Mouse (Mus musculus) intestine, embryonic 16.5 days (tissue): ENCODE results near the gene Hint1. TPM values are rescaled to one million over a fixed set of nuclear protein-coding genes. Genes with fewer than 3 reads are reported as not detected.

ENCODE experiments used
- ATAC-seq: fragments of 200-750 bp; cut with Nextera tagmentation; 2 replicates; pipeline ENCODE4 v1.8.0; 2017; ENCODE audit warnings: moderate TSS enrichment, moderate library complexity
- H3K27ac ChIP-seq: fragments of 300-500 bp; sonication (generic); 2 replicates; pipeline ENCODE4 v1.5.1; 2014; ENCODE audit warnings: mild to moderate bottlenecking, low read length
- H3K27me3 ChIP-seq: fragments of 300-500 bp; sonication (generic); replicated peaks from 2 replicates; pipeline ENCODE4 v1.6.1; 2014; ENCODE audit warnings: low read length, control low read depth, mixed read lengths; ENCODE audit not compliant: control insufficient read depth, insufficient read depth
- H3K36me3 ChIP-seq: fragments of 300-500 bp; sonication (generic); 2 replicates; pipeline ENCODE4 v1.6.1; 2014; ENCODE audit warnings: low read length, control low read depth; ENCODE audit not compliant: control insufficient read depth, insufficient read depth
- H3K4me1 ChIP-seq: fragments of 300-500 bp; sonication (generic); 2 replicates; pipeline ENCODE4 v1.6.1; 2014; ENCODE audit warnings: low read length, control low read depth, mixed read lengths; ENCODE audit not compliant: control insufficient read depth, insufficient read depth
- H3K4me2 ChIP-seq: fragments of 300-500 bp; sonication (generic); 2 replicates; pipeline ENCODE4 v1.6.1; 2014; ENCODE audit warnings: low read depth, low read length, control low read depth
- H3K4me3 ChIP-seq: fragments of 300-500 bp; sonication (generic); 2 replicates; pipeline ENCODE4 v1.5.1; 2014; ENCODE audit warnings: mild to moderate bottlenecking, low read length
- H3K9ac ChIP-seq: fragments of 300-500 bp; sonication (generic); 2 replicates; pipeline ENCODE4 v1.6.1; 2014; ENCODE audit warnings: low read depth, low read length
- H3K9me3 ChIP-seq: fragments of 300-500 bp; sonication (generic); 2 replicates; pipeline ENCODE4 v1.6.1; 2016; ENCODE audit warnings: low read length, control low read depth; ENCODE audit not compliant: control insufficient read depth
- WGBS: fragments of 180-500 bp; shearing (Covaris S2); extraction: QIAGEN DNeasy Blood & Tissue Kit; methylation state at CpG from one replicate; pipeline ENCODE4 v1.1.7; 2014; 5-methylcytosine and 5-hydroxymethylcytosine counted together
- polyA plus RNA-seq: library from polyadenylated mRNA; unstranded; fragments of >200 nt; fragmentation: Nextera tagmentation; extraction: Ambion mirVana; gene quantifications from 2 replicates; pipeline ENCODE4 v1.2.1, GENCODE M21; 2015

The Hint1 gene
- polyA plus RNA-seq: 674 and 732 TPM in 2 replicates

DNA sequence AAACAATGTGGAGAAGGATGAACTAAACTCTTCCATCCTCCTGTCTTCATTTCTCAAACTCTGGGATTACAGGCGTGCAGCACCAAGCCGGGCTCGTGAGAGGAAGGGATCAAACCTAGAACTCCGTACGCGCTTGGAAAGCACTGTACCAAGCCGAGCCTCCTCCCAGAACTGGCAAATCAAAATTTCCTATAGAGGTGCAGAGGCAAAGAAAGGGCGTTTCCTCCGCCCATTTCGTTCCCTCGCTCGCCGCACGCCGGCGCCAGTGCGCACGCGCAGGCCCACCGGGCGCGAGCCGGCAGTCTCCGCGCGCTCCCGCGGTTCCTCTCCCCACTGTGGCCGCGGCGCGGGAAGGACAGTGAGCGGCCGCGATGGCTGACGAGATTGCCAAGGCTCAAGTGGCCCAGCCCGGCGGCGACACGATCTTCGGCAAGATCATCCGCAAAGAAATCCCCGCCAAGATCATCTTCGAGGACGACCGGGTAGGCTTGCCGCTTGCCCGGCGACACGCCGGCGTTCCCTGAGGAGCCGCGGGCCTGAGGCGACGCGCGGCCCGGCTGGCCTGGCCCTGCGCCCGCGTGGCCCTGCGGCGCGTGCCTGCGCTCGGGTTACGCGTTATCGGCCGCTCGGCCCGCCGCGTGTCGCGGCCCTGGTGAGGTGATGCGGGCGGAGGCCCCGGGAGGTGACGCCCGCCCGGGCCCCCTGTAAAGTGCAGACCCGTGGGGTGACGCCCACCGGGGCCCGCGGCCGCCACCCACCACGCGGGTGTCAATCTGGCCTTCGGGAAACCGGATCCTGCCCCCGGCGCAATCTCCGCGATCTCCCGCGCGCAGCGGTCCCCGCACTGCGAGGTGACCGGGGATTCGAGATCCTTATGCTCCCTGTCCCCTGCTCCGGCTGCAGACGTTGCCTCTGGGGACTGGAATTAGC is at the start of gene Hint1:
Gene Hint1, plus strand, starts transcription at position 265 of the 930 bp plus-strand sequence.
- Histone ChIP-seq H3K27me3 (no peaks in the 10 kb centered on the region), H3K4me2 (peak within 1 kb of the TSS; percentile 86), H3K36me3 (no peaks in the 10 kb centered on the region; the same call in 1 of the 2 replicates), H3K4me1 (peaks cover 17% of the 10 kb centered on the region), H3K4me3 (peak within 1 kb of the TSS; percentile 84), H3K9ac (peak within 1 kb of the TSS; percentile 98), H3K9me3 (no peaks in the 10 kb centered on the region), H3K27ac (peak within 1 kb of the TSS; percentile 96)
- ATAC-seq: peak; percentile 84
- 0% methylated on average over 101 of the region's 107 CpGs for WGBS

DNA sequence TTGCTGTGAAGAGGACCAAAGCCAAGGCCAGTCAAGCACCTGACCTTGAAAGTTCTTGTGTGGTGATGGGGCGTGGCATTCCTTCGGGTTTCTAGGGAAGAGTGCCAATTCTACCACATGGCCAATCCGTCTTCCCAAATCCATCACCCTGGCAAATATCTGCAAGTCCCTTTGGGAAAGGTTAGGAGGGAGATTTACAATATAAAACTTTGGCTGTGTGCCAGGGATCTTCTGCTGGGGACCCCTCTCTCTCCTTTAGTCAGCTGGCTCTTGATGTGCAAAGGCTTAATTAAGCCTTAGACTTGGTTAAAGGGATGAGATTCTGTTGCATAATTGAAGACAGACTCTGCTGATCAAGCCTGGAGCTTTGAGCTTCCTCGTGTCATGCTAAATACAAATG is 48.7 kb upstream of the Hint1 start:
- no peaks in the 10 kb centered on the region for H3K4me1 ChIP-seq
- WGBS: 64% methylated on average over 4 of the region's 4 CpGs
- H3K27ac ChIP-seq: no peak overlapping the region
- H3K9ac ChIP-seq: no peak overlapping the region
- H3K36me3 ChIP-seq: no peaks in the 10 kb centered on the region
- no peak overlapping the region for H3K4me3 ChIP-seq
- no peaks in the 10 kb centered on the region for H3K9me3 ChIP-seq
- ATAC-seq: no peak
- no peak overlapping the region for H3K4me2 ChIP-seq
- H3K27me3 ChIP-seq: no peaks in the 10 kb centered on the region

DNA sequence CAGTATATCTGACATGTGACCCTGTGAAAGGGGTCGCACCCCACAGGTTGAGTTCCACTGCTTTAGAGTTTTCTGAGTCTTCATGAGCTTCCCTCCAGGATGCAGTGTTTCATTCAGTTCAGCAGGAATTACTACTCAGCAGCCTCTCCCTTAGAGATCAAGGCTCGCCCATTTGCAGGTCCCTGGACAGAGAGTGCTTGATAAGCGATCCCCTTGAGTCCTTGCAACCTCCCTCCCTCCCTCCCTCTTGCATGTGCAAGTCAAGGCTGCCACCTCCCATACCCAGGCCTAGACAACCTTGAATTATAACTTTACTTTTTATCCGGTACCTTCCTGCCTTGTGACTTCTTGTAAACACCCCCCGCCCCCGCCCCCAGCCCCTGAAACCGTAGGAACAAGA is 46.7 kb upstream of the Hint1 start:
- no peaks in the 10 kb centered on the region for H3K36me3 ChIP-seq
- WGBS: 51% methylated on average over 7 of the region's 7 CpGs
- no peaks in the 10 kb centered on the region for H3K9me3 ChIP-seq
- no peak overlapping the region for H3K4me3 ChIP-seq
- H3K9ac ChIP-seq: no peak overlapping the region
- H3K4me2 ChIP-seq: no peak overlapping the region
- no peaks in the 10 kb centered on the region for H3K27me3 ChIP-seq
- no peak overlapping the region for H3K27ac ChIP-seq
- H3K4me1 ChIP-seq: no peaks in the 10 kb centered on the region
- ATAC-seq: no peak

DNA sequence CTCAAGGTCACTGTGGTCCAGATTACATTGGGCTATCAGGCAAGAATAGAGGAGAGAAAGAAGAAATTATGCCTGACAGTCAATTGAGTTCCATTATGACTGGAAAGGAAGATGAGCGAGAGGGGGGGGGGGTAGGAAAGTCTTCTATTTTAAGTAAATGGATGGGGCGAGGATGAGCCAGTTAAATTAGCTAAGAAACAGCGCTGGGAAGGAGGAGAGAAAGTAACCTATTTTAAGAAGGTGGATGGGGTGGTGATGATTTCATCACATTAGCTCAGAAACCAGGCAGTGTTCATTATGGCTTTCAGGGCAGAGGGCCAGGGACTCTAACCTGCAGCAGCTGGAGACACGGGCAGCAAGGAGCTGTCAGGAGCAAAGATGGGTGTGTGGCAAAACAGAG is 42.7 kb upstream of the Hint1 start:
- H3K27ac ChIP-seq: no peak overlapping the region
- no peaks in the 10 kb centered on the region for H3K9me3 ChIP-seq
- H3K27me3 ChIP-seq: no peaks in the 10 kb centered on the region
- no peak overlapping the region for H3K4me2 ChIP-seq
- 74% methylated on average over 4 of the region's 4 CpGs for WGBS
- no peaks in the 10 kb centered on the region for H3K4me1 ChIP-seq
- no peak overlapping the region for H3K9ac ChIP-seq
- no peak overlapping the region for H3K4me3 ChIP-seq
- no peak for ATAC-seq
- H3K36me3 ChIP-seq: no peaks in the 10 kb centered on the region

DNA sequence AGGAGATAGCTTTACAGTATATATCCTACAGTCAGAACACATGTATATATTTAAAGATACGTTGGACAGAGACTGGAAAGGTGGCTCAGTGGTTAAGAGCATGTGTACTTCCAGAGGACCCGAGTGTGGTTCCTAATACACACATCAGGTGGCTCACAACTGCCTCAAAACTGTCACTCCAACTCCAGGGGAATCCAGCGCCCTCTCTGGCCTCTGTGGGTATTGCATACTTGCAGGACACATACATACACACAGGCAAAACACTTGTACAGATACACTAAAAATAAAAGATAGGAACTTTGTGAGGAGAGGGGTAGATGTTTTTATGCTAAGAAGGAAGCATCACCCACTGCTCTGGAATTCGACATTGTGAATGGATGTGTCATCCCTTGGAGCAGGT is 40.4 kb upstream of the Hint1 start:
- Histone ChIP-seq H3K27ac (no peak overlapping the region), H3K9ac (no peak overlapping the region), H3K4me2 (no peak overlapping the region), H3K27me3 (no peaks in the 10 kb centered on the region), H3K9me3 (no peaks in the 10 kb centered on the region), H3K4me3 (no peak overlapping the region), H3K36me3 (no peaks in the 10 kb centered on the region), H3K4me1 (no peaks in the 10 kb centered on the region)
- WGBS: 83% methylated on average over 4 of the region's 4 CpGs
- ATAC-seq: no peak

DNA sequence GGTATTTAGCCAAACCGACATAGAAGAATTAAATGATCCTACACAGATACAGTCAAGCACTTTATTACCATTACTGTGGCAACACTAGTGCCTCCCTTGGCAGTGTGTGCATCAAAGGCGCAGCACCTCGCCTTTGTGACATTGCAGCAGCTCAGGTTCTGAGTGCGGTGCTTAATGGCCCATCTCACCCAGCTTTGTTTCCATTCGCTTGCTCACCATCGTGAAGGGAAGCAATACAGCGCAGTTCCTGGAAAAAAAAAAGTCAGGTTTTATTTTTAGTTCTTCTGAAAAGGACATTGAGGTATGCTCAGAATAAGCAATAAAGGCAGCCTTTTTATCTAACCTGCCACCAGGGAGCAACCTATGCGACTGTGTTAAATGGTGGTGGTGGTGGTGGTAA is 39.4 kb upstream of the Hint1 start:
- H3K9ac ChIP-seq: no peak overlapping the region
- H3K27ac ChIP-seq: no peak overlapping the region
- no peaks in the 10 kb centered on the region for H3K4me1 ChIP-seq
- no peaks in the 10 kb centered on the region for H3K27me3 ChIP-seq
- no peak for ATAC-seq
- 90% methylated on average over 8 of the region's 8 CpGs for WGBS
- no peak overlapping the region for H3K4me2 ChIP-seq
- H3K9me3 ChIP-seq: no peaks in the 10 kb centered on the region
- H3K4me3 ChIP-seq: no peak overlapping the region
- H3K36me3 ChIP-seq: no peaks in the 10 kb centered on the region

DNA sequence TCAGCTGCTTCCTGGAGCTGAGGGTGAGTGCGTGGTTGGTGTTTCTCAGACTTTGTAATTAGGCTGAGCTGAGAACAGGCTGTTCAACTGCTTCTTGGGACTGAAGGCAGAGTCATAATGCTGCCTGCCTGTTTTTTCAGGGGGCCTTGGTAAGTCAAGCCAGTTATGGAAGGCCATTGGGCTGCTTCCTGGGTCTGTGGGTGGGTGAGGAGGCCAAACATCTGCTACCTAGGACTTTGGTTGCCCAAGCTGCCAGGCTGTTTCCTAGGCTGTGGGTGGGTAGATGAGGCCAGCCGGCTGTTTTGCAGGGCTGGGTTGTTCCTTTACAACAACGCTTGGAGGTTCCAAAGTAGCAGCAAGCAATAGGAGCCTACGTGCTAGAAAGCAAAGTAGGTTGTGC is 32.4 kb upstream of the Hint1 start:
- 79% methylated on average over 4 of the region's 4 CpGs for WGBS
- H3K4me3 ChIP-seq: no peak overlapping the region
- no peaks in the 10 kb centered on the region for H3K36me3 ChIP-seq
- no peak for ATAC-seq
- no peak overlapping the region for H3K4me2 ChIP-seq
- H3K9ac ChIP-seq: no peak overlapping the region
- H3K27ac ChIP-seq: no peak overlapping the region
- H3K9me3 ChIP-seq: no peaks in the 10 kb centered on the region
- H3K27me3 ChIP-seq: no peaks in the 10 kb centered on the region
- no peaks in the 10 kb centered on the region for H3K4me1 ChIP-seq

DNA sequence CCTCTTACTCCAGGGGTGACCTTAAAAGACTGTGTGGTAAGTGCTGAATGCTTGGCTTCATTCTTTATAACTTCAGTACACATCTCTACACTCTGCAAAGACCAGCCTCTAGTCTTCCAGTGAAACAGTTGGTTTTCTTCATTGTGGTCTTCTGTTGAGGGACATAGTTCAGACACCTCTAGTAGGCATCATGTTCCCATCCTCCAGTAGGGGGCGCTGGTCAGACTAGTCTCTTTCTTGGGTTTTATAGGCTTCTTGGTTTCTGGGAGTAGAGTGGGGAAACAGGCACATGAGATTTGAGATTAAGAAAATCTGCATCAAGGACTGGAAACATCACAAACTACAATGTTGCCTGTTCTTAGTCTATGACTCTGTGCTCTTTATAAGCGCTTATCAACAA is 31.6 kb upstream of the Hint1 start:
- 68% methylated on average over 2 of the region's 2 CpGs for WGBS
- H3K36me3 ChIP-seq: no peaks in the 10 kb centered on the region
- H3K27me3 ChIP-seq: no peaks in the 10 kb centered on the region
- H3K4me2 ChIP-seq: no peak overlapping the region
- H3K4me3 ChIP-seq: no peak overlapping the region
- H3K4me1 ChIP-seq: no peaks in the 10 kb centered on the region
- H3K27ac ChIP-seq: no peak overlapping the region
- H3K9me3 ChIP-seq: no peaks in the 10 kb centered on the region
- ATAC-seq: no peak
- no peak overlapping the region for H3K9ac ChIP-seq

DNA sequence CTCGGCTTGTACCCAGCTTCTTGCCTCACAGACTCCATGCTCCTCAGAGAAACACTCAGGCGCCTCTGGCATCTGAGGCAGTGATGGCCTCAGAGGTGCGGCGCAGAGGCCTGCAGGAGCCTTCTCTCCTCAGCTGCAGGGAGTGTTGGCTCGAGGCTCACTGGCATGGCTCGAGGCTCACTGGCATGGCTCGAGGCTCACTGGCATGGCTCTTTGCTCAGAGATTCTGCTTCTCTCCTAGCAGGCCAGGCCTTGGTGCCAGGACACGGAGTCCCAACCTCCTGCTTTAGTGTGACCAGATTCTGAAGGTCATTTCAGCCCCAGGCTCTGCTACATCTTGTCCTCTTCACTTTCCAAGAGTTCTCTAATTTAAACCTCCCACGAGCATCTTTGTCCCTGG is 30.1 kb upstream of the Hint1 start:
- Histone ChIP-seq H3K4me2 (no peak overlapping the region), H3K27ac (no peak overlapping the region), H3K36me3 (no peaks in the 10 kb centered on the region), H3K27me3 (no peaks in the 10 kb centered on the region), H3K9me3 (no peaks in the 10 kb centered on the region), H3K4me3 (no peak overlapping the region), H3K9ac (no peak overlapping the region), H3K4me1 (no peaks in the 10 kb centered on the region)
- 78% methylated on average over 9 of the region's 9 CpGs for WGBS
- no peak for ATAC-seq
